Mouse (Mus musculus): ENCODE measurements around the gene Gm2696. TPM values are rescaled to one million over a fixed set of nuclear protein-coding genes. Genes with fewer than 3 reads are reported as not detected.

Gene Gm2696
- polyA plus RNA-seq, 1 experiment from 2014 or later, result not detected

- 0 out of 2 replicates have a peak, but pooled peaks cover 2% of the 10 kb centered on the region for H3K9me3 ChIP-seq
- no peak overlapping the region for H3K4me3 ChIP-seq
- peaks cover 4% of the 10 kb centered on the region for H3K4me1 ChIP-seq
- WGBS, result 70% methylated on average over 3 of the region's 3 CpGs
- no peaks in the 10 kb centered on the region for H3K36me3 ChIP-seq
- DNase-seq (ENCODE audit: low spot score), result no peak
- no peak overlapping the region for H3K27ac ChIP-seq
- no peaks in the 10 kb centered on the region for H3K27me3 ChIP-seq (ENCODE audit: insufficient read depth, poor library complexity, severe bottlenecking)
Observed at GRCm38 (mm10) chr10:77804095-77804494, 10.4 kb upstream of the Gm2696 start.

GRCm38 (mm10) chr10:77811743-77812142, 2.7 kb upstream of the Gm2696 start, which contains the start of gene Gm9507:
Gm9507 (minus strand) TSS chr10:77811843.
- H3K27me3 ChIP-seq (ENCODE audit: insufficient read depth, poor library complexity, severe bottlenecking), result no peaks in the 10 kb centered on the region
- no peak within 1 kb of the TSS for H3K4me3 ChIP-seq
- H3K9me3 ChIP-seq, result 0 out of 2 replicates have a peak, but pooled peaks cover 2% of the 10 kb centered on the region
- no peak within 1 kb of the TSS for H3K27ac ChIP-seq
- no peak for DNase-seq (ENCODE audit: low spot score)
- WGBS, result 74% methylated on average over 5 of the region's 5 CpGs
- no peaks in the 10 kb centered on the region for H3K36me3 ChIP-seq
- no peaks in the 10 kb centered on the region for H3K4me1 ChIP-seq

- H3K4me3 ChIP-seq, result no peak overlapping the region
- no peaks in the 10 kb centered on the region for H3K4me1 ChIP-seq
- no peaks in the 10 kb centered on the region for H3K27me3 ChIP-seq (ENCODE audit: insufficient read depth, poor library complexity, severe bottlenecking)
- no peak overlapping the region for H3K27ac ChIP-seq
- no peaks in the 10 kb centered on the region for H3K36me3 ChIP-seq
- no peak for DNase-seq (ENCODE audit: low spot score)
- no peaks in the 10 kb centered on the region for H3K9me3 ChIP-seq
- WGBS, result 18% methylated on average over 5 of the region's 5 CpGs
Observed at GRCm38 (mm10) chr10:77815514-77815913, 1.0 kb downstream of the Gm2696 start.

- H3K4me3 ChIP-seq, result no peak overlapping the region
- no peak overlapping the region for H3K27ac ChIP-seq
- no peaks in the 10 kb centered on the region for H3K27me3 ChIP-seq (ENCODE audit: insufficient read depth, poor library complexity, severe bottlenecking)
- WGBS, result 92% methylated on average over 4 of the region's 4 CpGs
- H3K36me3 ChIP-seq, result no peaks in the 10 kb centered on the region
- no peaks in the 10 kb centered on the region for H3K4me1 ChIP-seq
- H3K9me3 ChIP-seq, result no peaks in the 10 kb centered on the region
- DNase-seq (ENCODE audit: low spot score), result no peak
Observed at GRCm38 (mm10) chr10:77818523-77818922, 4.0 kb downstream of the Gm2696 start.

- Histone ChIP-seq H3K4me1 (no peaks in the 10 kb centered on the region), H3K27me3 (ENCODE audit: insufficient read depth, poor library complexity, severe bottlenecking) (no peaks in the 10 kb centered on the region), H3K4me3 (no peak overlapping the region), H3K9me3 (no peaks in the 10 kb centered on the region), H3K27ac (no peak overlapping the region), H3K36me3 (no peaks in the 10 kb centered on the region)
- no peak for DNase-seq (ENCODE audit: low spot score)
- 34% methylated on average over 4 of the region's 4 CpGs for WGBS
Observed at GRCm38 (mm10) chr10:77819203-77819602, 4.7 kb downstream of the Gm2696 start.

GRCm38 (mm10) chr10:77826951-77827350, 12.5 kb downstream of the Gm2696 start, which contains the start of gene Krtap10-4:
Krtap10-4 (minus strand) TSS chr10:77827095.
- H3K27me3 ChIP-seq (ENCODE audit: insufficient read depth, poor library complexity, severe bottlenecking), result no peaks in the 10 kb centered on the region
- H3K27ac ChIP-seq, result no peak within 1 kb of the TSS
- no peaks in the 10 kb centered on the region for H3K9me3 ChIP-seq
- no peak for DNase-seq (ENCODE audit: low spot score)
- H3K4me3 ChIP-seq, result no peak within 1 kb of the TSS
- no peaks in the 10 kb centered on the region for H3K4me1 ChIP-seq
- 69% methylated on average over 6 of the region's 6 CpGs for WGBS
- no peaks in the 10 kb centered on the region for H3K36me3 ChIP-seq

- no peak for DNase-seq (ENCODE audit: low spot score)
- Histone ChIP-seq H3K4me1 (no peaks in the 10 kb centered on the region), H3K27ac (no peak within 1 kb of the TSS), H3K36me3 (no peaks in the 10 kb centered on the region), H3K4me3 (no peak within 1 kb of the TSS), H3K9me3 (no peaks in the 10 kb centered on the region), H3K27me3 (ENCODE audit: insufficient read depth, poor library complexity, severe bottlenecking) (no peaks in the 10 kb centered on the region)
- 71% methylated on average over 9 of the region's 9 CpGs for WGBS
Observed at GRCm38 (mm10) chr10:77835647-77836046, 21.2 kb downstream of the Gm2696 start, which contains the start of gene Krtap10-10. Krtap10-10 (plus strand) TSS chr10:77835947.

GRCm38 (mm10) chr10:77839006-77839405, 24.5 kb downstream of the Gm2696 start:
- no peak overlapping the region for H3K4me3 ChIP-seq
- no peaks in the 10 kb centered on the region for H3K27me3 ChIP-seq (ENCODE audit: insufficient read depth, poor library complexity, severe bottlenecking)
- 0 out of 2 replicates have a peak, but pooled peaks cover 7% of the 10 kb centered on the region for H3K9me3 ChIP-seq
- no peak overlapping the region for H3K27ac ChIP-seq
- no peak for DNase-seq (ENCODE audit: low spot score)
- H3K36me3 ChIP-seq, result no peaks in the 10 kb centered on the region
- WGBS, result 66% methylated on average over 6 of the region's 6 CpGs
- no peaks in the 10 kb centered on the region for H3K4me1 ChIP-seq

- Histone ChIP-seq H3K36me3 (no peaks in the 10 kb centered on the region), H3K27me3 (ENCODE audit: insufficient read depth, poor library complexity, severe bottlenecking) (no peaks in the 10 kb centered on the region), H3K9me3 (0 out of 2 replicates have a peak, but pooled peaks cover 4% of the 10 kb centered on the region), H3K4me3 (no peak within 1 kb of the TSS), H3K4me1 (no peaks in the 10 kb centered on the region), H3K27ac (no peak within 1 kb of the TSS)
- DNase-seq (ENCODE audit: low spot score), result no peak
- WGBS, result 59% methylated on average over 3 of the region's 3 CpGs
Observed at GRCm38 (mm10) chr10:77846503-77846902, 32.0 kb downstream of the Gm2696 start, which contains the start of gene Gm36176. Gm36176 (plus strand) TSS chr10:77846803.

- H3K27ac ChIP-seq, result no peak overlapping the region
Observed at GRCm38 (mm10) chr10:77846961-77847360, 32.5 kb downstream of the Gm2696 start.

GRCm38 (mm10) chr10:77847538-77847937, 33.1 kb downstream of the Gm2696 start:
- Histone ChIP-seq H3K36me3 (no peaks in the 10 kb centered on the region), H3K9me3 (0 out of 2 replicates have a peak, but pooled peaks cover 4% of the 10 kb centered on the region), H3K27ac (no peak overlapping the region), H3K4me3 (no peak overlapping the region), H3K4me1 (no peaks in the 10 kb centered on the region), H3K27me3 (ENCODE audit: insufficient read depth, poor library complexity, severe bottlenecking) (peaks cover 4% of the 10 kb centered on the region; the same call in 1 of the 2 replicates)
- 84% methylated on average over 2 of the region's 2 CpGs for WGBS
- no peak for DNase-seq (ENCODE audit: low spot score)

More at GRCm38 (mm10) chr10:77846961-77847360, 32.5 kb downstream of the Gm2696 start:
- WGBS, result 11% methylated on average over 2 of the region's 2 CpGs
- Histone ChIP-seq H3K27me3 (ENCODE audit: insufficient read depth, poor library complexity, severe bottlenecking) (no peaks in the 10 kb centered on the region), H3K9me3 (0 out of 2 replicates have a peak, but pooled peaks cover 4% of the 10 kb centered on the region), H3K36me3 (no peaks in the 10 kb centered on the region), H3K4me3 (no peak overlapping the region), H3K4me1 (no peaks in the 10 kb centered on the region)
- no peak for DNase-seq (ENCODE audit: low spot score)

- Histone ChIP-seq H3K4me3 (no peak within 1 kb of the TSS), H3K4me1 (no peaks in the 10 kb centered on the region), H3K27me3 (ENCODE audit: insufficient read depth, poor library complexity, severe bottlenecking) (peaks cover 8% of the 10 kb centered on the region; the same call in 1 of the 2 replicates), H3K36me3 (no peaks in the 10 kb centered on the region), H3K9me3 (no peaks in the 10 kb centered on the region), H3K27ac (no peak within 1 kb of the TSS)
- DNase-seq (ENCODE audit: low spot score), result no peak
- WGBS, result 56% methylated on average over 9 of the region's 9 CpGs
Observed at GRCm38 (mm10) chr10:77852559-77852958, 38.1 kb downstream of the Gm2696 start, which contains the start of gene Gm10318. Gm10318 (plus strand) TSS chr10:77852859.

- 45% methylated on average over 7 of the region's 7 CpGs for WGBS
- no peak within 1 kb of the TSS for H3K27ac ChIP-seq
- H3K4me3 ChIP-seq, result no peak within 1 kb of the TSS
- H3K9me3 ChIP-seq, result no peaks in the 10 kb centered on the region
- H3K4me1 ChIP-seq, result peaks cover 6% of the 10 kb centered on the region; the same call in 1 of the 2 replicates
- DNase-seq (ENCODE audit: low spot score), result no peak
- 0 out of 2 replicates have a peak, but pooled peaks cover 8% of the 10 kb centered on the region for H3K27me3 ChIP-seq (ENCODE audit: insufficient read depth, poor library complexity, severe bottlenecking)
- H3K36me3 ChIP-seq, result no peaks in the 10 kb centered on the region
Observed at GRCm38 (mm10) chr10:77861675-77862074, 47.2 kb downstream of the Gm2696 start, which contains the start of gene Gm3285. Gm3285 (plus strand) TSS chr10:77861975.
